In the genomic region with DNA sequence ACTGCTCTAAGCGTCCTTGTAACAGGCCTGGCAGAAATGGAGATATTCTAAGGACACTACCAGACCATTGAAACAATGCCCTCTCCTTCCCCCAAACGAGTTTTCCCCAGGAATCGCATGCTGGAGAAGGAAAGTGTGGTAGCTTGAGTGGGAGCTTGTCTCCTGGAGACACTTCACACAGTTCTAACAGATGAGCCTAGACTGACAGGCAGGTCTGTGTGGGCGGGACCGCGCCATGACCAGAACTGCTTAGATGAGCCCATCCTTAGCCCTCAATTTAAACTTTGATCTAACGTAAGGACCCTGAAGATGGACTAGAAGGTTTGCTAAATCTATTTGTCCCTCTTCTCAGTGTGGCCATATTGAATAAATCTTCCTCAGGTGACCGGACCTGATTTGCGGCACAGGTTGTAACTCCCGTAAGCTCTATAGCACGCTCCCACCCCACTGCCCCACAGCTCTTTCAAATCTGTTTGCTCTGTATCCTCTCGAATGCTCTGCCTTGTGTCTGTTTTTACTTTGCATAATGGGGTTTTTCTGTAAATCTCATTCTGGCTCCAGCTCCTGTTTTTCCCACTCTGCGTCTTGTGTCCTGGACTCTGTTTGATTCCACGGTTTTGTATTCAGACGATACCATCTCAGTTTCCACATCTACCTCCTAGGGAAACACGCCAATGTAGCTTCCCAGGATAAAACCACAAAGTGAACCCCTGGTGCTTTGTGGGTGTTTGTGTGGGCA, we compare ENCODE assay signal across 20 mouse cellular contexts. TPM values are rescaled to one million over a fixed set of nuclear protein-coding genes. Genes with fewer than 3 reads are reported as not detected.
DNase-seq lines count a peak whose midpoint lies in the region; ATAC-seq lines count a peak whose summit lies in the region.
"Had no signal": no experiment of that assay in that cellular context is flagged by ENCODE, and none has a peak within 500 bp of the region (broad histone marks: within the 10 kb centered on the region; RNA-seq: fewer than 3 reads in every experiment).

No protein-coding gene starts in this region.

- no peak for DNase-seq in frontal cortex, postnatal 14 days (ENCODE audit: low spot score in 2 of 2)
- DNase-seq in left cerebral cortex, postnatal 14 days (ENCODE audit: low spot score in 2 of 2), result peak; percentile 42 to 84
- DNase-seq in left cerebral cortex, postnatal 10 days (ENCODE audit: extremely low spot score in 1 of 2, low spot score in 2 of 2), result no peak
- peak; percentile 38 to 56 for DNase-seq in right cerebral cortex, adult 2 months (ENCODE audit: low spot score in 2 of 2)
- DNase-seq in right cerebral cortex, postnatal 25 days, result no peak
- peak; percentile 42 for DNase-seq in brain, adult 2 months (ENCODE audit: low read depth, low spot score)
- DNase-seq: adrenal gland, adult 8-10 months; adrenal gland, postnatal 25 days; cerebellum, adult 18-20 months; cerebellum, adult 9-10 months; cerebellum, postnatal 14 days; forebrain, postnatal 0 days; gastrocnemius, postnatal 25 days; heart, adult 18-20 months; heart, postnatal 10 days; heart, postnatal 36 days had no signal

- peak; percentile 64; the same call in 1 of the 2 replicates for ATAC-seq in frontal cortex, adult (ENCODE audit: low TSS enrichment)
- ATAC-seq: activated CD4-positive, CD25-positive, alpha-beta regulatory T cell, adult 4 months; forebrain, embryonic 14.5 days; forebrain, postnatal 0 days; hindbrain, embryonic 16.5 days had no signal

- intact Hi-C loops in left cerebral cortex, postnatal 14 days (cut with DNase I), result no loop called here
- intact Hi-C loops in left cerebral cortex, postnatal 10 days (cut with DNase I), result no loop called here

RNA-seq across cellular contexts. Expression of gene Abhd5, which starts 59.2 kb away (rescaled TPM):
- 10 to 100 TPM; 28.4 to 30.3 TPM for total RNA-seq in left cerebral cortex, postnatal 14 days (2021)
- total RNA-seq in left cerebral cortex, postnatal 10 days (2021), result 10 to 100 TPM; 31.3 to 37.0 TPM

Comparison
In these comparisons a context has a peak if more than half of its experiments do, and no peak if none do; other contexts are left out.
1. DNase-seq: peak in left cerebral cortex, postnatal 14 days (2 of 2), right cerebral cortex, adult 2 months (2 of 2) and brain, adult 2 months (single experiment); none in frontal cortex, postnatal 14 days (0 of 2), left cerebral cortex, postnatal 10 days (0 of 2) and right cerebral cortex, postnatal 25 days (single experiment).